Mouse (Mus musculus) gastrocnemius, adult 18-20 months (tissue): ENCODE measurements around the gene Rasgef1a. TPM values are rescaled to one million over a fixed set of nuclear protein-coding genes. Genes with fewer than 3 reads are reported as not detected.

Experiments
- DNase-seq: peaks from one replicate; pipeline ENCODE4 v3.0.0; 2021; ENCODE audit warnings: low spot score
- microRNA-seq: library from miRNA; unstranded; fragments of <30 nt; microRNA quantifications from one replicate; pipeline ENCODE4 v1.2.0, GENCODE M21; 2021
- total RNA-seq, 2 experiments: library from RNA; stranded (reverse); gene quantifications; 2 replicates each; pipeline ENCODE4 v1.2.3; 2021

The Rasgef1a gene
- total RNA-seq, 2 experiments from 2014 or later: 0.09 to 0.26 TPM

- no peak for DNase-seq
Measured at GRCm38 (mm10) chr6:118127827-118128487, 116.7 kb downstream of the Rasgef1a start.

- DNase-seq: peak; percentile 14
Measured at GRCm38 (mm10) chr6:118130022-118130421, 118.8 kb downstream of the Rasgef1a start.

DNA sequence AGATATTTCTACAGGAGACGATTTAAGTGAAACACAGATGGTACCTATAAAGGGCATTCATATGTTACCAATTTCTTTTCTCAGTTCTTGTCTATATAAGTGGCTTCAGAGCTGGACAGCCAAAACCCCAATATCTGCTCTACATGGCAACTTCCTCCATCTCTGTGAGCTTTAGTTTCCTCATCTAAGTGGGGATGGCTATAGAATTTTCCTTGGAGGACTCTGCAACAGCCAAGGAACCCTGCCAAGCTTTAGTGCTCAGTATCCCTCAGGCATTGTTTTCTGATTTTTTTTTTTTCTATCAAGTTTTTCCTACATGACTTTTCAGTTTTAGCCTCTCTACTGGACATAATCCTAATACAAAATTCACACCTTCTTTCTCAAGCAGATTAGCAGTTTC lies 123.2 kb downstream of the Rasgef1a start:
- DNase-seq: no peak

DNA sequence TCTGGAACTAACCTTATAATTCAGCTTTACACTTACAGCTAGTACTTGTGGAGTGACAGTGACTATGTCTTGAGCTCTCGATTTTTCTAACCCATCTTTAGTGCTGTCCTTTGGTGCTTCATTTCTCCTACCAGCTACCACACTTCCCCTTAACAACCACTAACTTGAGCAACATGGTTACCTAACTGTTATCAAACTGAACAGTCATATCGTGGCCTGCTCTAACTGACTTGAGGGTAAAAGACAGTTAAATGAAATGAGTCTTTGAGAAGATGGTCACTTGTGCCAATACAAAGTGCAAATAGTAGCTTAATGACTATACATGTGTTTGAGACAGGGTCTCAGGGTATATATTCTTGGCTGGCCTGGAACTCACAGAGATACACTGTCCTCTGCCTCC lies 125.9 kb downstream of the Rasgef1a start:
- no peak for DNase-seq

- DNase-seq: peak; percentile 94
Measured at GRCm38 (mm10) chr6:118138731-118139709, 127.8 kb downstream of the Rasgef1a start, which contains the start of gene Csgalnact2. TSS of gene Csgalnact2 (minus strand) at chr6:118139140.

DNA sequence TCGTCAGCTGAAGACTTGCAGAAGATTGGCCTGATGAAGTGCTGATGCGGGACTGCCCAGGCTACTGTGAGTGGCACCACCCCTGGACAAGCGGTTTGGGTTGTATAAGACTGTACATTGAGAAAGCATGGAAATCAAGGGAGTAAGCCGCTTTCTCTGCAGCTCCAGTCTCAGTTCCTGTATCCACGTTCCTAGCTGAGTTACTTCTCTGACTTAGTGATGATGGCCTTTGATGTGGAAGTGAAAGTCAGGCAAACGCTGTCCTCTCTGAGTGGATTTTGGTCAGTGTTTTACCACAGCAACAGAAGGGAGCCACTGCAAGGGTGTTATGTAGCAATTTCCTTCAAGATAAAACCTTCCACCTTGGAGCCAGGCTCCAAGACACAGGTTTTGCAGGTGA lies 129.7 kb downstream of the Rasgef1a start:
- no peak for DNase-seq

Small RNA genes within 50 kb of the gene (microRNA-seq; reads per million reads assigned to microRNA genes)
- gene Mir7044: not detected

Other genes starting within 250 kb of the Rasgef1a start
- 10 to 100 TPM; 40.6 to 45.1 TPM for gene Zfp637, start 170.3 kb upstream of the Rasgef1a start, total RNA-seq
- gene Zfp239, start 149.3 kb upstream of the Rasgef1a start, total RNA-seq: 1 to 10 TPM; 1.2 to 1.4 TPM
- 100 to 1,000 TPM in 1 of 2 experiments, 10 to 100 TPM in 1; 83.2 to 106 TPM for gene Hnrnpf, start 111.1 kb upstream of the Rasgef1a start, total RNA-seq
- not detected for gene Fxyd4, start 73.7 kb upstream of the Rasgef1a start, total RNA-seq
- 10 to 100 TPM; 28.6 to 30.2 TPM for gene Csgalnact2, start 127.7 kb downstream of the Rasgef1a start, total RNA-seq
- gene Ret, start 186.3 kb downstream of the Rasgef1a start, total RNA-seq: 1 to 10 TPM; 3.4 to 4.7 TPM